Mouse (Mus musculus) central nervous system, embryonic 18 days (tissue): ENCODE data around the gene Sytl3. TPM values are rescaled to one million over a fixed set of nuclear protein-coding genes. Genes with fewer than 3 reads are reported as not detected.

Source experiments
- polyA plus RNA-seq: library from polyadenylated mRNA; depleted of rRNA; stranded (reverse); fragments of >200 nt; gene quantifications from 2 replicates; pipeline ENCODE4 v1.2.3, GENCODE M21; 2012; rRNA removed

The Sytl3 gene
- 0.39 and 0.43 TPM in 2 replicates for polyA plus RNA-seq

GRCm38 (mm10) chr17:6658801-6659200, at the start of gene Sytl3:
TSS of gene Sytl3 (plus strand) at chr17:6659093.

GRCm38 (mm10) chr17:6655567-6656281, 3.2 kb upstream of the Sytl3 start, which contains the start of gene Dynlt1f:
TSS of gene Dynlt1f (minus strand) at chr17:6655900.

GRCm38 (mm10) chr17:6782611-6783005, 123.7 kb downstream of the Sytl3 start, which contains the start of gene Ezr:
TSS of gene Ezr (minus strand) at chr17:6782784.

Other genes with a start within 250 kb of the Sytl3 start
- 718 and 809 TPM in 2 replicates for gene Dynlt1b, start 229.0 kb upstream of the Sytl3 start, polyA plus RNA-seq
- 51.8 and 60.9 TPM in 2 replicates for gene Dynlt1c, start 57.4 kb upstream of the Sytl3 start, polyA plus RNA-seq
- 199 and 205 TPM in 2 replicates for gene Dynlt1f, start 3.2 kb upstream of the Sytl3 start, polyA plus RNA-seq
- 28.3 and 31.5 TPM in 2 replicates for gene Ezr, start 123.7 kb downstream of the Sytl3 start, polyA plus RNA-seq